Mouse (Mus musculus) adrenal gland, postnatal 36 days (tissue): Measurements from ENCODE around the gene Ube2o. TPM values are rescaled to one million over a fixed set of nuclear protein-coding genes. Genes with fewer than 3 reads are reported as not detected.
A peak's percentile ranks its signal among the peaks of the same experiment; 100 is the strongest.

Source experiments
- DNase-seq, 2 experiments: peaks; one replicate each; pipeline ENCODE4 v3.0.0; 2021; ENCODE audit warnings: mixed read lengths in 1 of 2
- total RNA-seq, 2 experiments: library from RNA; stranded (reverse); gene quantifications; 2 replicates each; pipeline ENCODE4 v1.2.3; 2021

Ube2o gene
- total RNA-seq, 2 experiments from 2014 or later = 26.6 to 29.3 TPM

GRCm38 (mm10) chr11:116543110-116543509, 38.1 kb downstream of the Ube2o start:
- peak; percentile 36 to 44 for DNase-seq

DNA sequence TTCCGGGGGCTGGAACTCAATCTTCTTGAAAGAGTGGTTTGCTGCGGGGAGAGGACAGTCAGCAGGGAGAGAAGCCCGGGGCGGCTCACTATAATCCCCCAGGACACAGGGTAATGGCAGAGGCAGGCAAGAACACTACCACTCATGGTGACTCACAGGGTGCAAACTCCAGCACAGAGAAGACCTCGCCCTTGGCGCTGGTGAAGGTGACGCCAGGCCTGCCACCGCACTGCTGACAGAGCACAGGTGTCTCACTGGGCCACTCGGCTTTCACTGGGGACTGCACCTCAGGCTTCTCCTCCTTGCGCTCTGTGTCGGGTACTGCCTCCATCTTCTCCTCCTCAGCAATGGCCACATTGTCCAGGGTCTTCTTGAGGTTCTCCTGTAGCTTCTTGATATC, 40.1 kb downstream of the Ube2o start:
- DNase-seq = no peak

DNA sequence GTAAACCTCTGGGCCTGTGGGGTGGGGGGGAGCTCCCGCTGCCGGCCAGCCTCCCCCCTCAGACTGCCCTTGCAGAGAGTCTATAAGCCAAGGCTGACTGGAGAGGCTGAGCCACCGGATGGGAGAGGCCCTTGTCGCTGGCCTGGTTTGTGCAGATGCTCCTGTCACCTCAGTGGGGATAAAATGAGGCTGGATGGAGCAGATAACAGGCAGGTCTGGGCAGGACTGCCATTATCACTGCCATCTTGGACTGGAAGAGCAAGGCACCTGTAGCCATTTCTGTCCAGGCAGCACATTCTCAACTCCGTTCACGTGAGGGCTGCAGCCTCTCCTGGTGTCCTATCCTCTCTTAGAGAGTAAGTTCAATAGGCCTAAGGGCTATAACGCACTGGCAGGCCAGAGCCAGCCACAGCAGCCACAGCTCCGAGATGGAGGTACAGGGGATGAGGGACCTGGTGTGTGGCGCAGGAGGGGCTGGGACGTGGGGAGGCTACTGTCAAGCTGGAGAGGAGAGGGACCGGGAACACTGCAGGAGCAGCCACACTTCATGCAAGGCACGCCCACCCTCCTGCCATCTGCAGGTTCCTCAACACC, 43.0 kb downstream of the Ube2o start:
- no peak for DNase-seq

GRCm38 (mm10) chr11:116537388-116537787, 43.9 kb downstream of the Ube2o start:
- DNase-seq = no peak

GRCm38 (mm10) chr11:116536685-116537084, 44.6 kb downstream of the Ube2o start:
- DNase-seq = no peak

- DNase-seq = peak; percentile 61 to 77
These were observed 46.9 kb downstream of the Ube2o start for GRCm38 (mm10) chr11:116534154-116534865.

DNA sequence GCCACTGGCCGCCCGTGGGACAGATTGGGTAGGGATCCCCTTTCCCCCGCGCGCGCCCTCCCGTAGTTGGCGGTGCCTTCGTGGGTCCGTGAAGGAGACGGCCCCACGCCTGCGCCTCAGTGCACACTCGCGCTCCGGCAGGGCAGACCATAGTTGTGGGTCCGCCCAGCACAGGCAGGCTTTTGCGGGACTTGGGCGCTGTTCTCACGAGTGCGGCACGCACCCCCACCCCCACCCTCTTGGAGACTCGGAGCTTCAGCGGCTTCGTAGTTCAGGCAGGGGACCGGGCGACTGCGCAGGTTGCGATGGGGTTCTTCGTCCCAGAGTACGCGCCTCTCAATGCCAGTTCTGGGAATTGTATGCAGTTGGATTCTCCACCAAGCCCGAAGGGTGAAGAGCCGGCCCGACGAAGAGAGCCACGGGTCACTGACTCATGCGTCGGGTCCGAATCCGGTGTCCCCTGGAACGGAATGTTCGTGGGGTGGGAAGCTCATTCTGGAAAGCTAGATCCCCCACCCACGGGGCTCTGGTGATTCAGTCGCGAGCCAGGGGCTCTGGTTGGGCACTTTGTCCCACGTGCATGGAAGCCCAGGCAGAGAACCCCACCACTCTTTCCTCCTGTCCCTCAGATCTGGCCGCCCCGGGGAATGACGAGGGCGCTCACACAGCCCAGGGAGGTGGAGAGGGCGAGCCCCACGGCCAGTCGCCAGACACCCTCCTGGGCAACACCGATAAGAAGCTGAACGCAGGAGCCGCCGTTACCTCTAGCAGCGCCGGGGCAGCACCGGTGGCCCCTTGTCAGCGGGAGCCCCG, 47.7 kb downstream of the Ube2o start:
- peak; percentile 33 to 50 for DNase-seq

GRCm38 (mm10) chr11:116532810-116533338, 48.4 kb downstream of the Ube2o start:
- peak; percentile 74 to 82 for DNase-seq

- DNase-seq = peak in 1 of 2 experiments; percentile 45
These were observed 48.9 kb downstream of the Ube2o start for GRCm38 (mm10) chr11:116532262-116532809.

DNA sequence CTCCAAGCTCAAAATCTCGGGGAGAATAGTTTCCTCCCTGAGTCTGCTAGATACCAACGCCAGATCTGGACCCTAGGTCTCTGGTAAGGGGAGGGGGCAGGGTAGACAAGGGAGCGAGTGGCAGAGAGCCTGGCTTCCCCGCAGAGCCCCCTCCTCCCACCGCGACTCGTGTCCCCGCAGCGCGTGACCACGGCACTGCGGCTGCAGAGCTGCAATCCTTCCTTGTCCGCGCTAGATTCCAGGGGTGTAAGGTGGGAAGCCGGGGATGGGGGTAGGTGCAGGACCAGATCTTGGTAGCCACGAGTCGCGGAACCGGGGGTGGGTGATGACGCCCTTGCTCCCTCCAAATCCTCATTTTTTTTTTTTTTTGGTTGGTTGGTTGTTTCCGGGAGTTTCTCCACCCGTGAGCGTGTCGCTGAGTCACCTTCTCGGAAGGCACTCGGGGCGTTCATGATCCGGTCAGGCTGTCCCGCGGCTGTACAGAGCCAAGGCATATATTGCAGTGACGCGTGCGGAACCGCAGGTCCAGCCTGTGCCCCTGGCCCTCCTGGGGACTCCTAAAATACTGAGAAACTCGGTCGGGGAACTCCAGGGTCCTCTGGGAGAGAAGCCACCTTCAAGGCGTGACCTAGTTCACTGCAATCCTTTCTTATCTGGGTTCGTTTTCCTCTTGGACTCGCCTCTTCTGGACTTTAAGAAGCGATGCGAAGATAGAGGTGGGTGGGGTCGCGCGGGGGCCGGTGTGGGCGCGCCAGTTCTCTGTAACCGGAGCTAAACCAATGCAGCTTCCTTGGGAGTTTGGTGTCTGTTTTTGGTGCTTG, 49.7 kb downstream of the Ube2o start:
- DNase-seq = no peak

GRCm38 (mm10) chr11:116530187-116531147, 50.8 kb downstream of the Ube2o start, which contains the start of gene Sphk1:
Gene Sphk1, plus strand, starts transcription at chr11:116530925.
- no peak for DNase-seq

GRCm38 (mm10) chr11:116528636-116529320, 52.5 kb downstream of the Ube2o start:
- DNase-seq = no peak

GRCm38 (mm10) chr11:116523699-116524189, 57.5 kb downstream of the Ube2o start:
- DNase-seq = peak; percentile 18 to 38

DNA sequence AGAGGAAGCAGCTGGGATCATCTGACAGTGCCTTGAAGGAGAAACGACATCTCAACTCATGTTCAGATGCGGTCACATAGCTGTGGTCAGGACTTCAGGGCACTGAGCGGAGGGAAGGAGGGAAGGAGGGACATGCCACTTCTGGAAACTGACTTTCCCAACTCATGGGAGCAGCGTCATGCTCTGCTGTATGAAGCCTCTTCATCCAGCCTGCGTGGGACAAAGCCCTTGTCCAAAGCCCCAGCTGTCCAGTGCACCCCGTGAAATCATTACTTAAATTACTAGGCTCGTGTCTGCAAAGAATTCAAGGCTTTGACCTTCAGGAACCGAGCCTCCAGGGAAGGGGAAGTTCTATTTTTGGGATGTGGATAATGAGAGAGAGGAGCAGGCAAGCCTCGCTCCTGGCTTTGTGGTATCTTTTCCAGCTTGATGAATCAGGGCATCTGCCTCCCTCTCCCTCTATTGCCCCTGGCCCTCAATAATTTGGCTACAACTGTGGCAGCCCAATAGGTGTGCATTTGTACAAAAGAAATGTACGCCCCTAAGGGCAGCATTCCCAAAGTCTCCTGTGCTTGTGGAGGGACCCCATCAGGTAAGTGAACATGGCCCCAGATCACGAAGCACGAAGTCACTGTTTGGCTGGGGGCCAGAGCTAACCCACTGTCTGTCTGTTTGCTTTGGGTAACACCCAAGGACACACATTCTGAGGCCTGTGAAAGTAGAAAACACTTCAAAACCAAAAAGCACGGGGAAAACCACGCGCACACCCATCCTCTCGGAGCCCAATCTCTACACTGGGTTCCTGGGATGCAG, 58.2 kb downstream of the Ube2o start:
- peak; percentile 59 to 60 for DNase-seq

DNA sequence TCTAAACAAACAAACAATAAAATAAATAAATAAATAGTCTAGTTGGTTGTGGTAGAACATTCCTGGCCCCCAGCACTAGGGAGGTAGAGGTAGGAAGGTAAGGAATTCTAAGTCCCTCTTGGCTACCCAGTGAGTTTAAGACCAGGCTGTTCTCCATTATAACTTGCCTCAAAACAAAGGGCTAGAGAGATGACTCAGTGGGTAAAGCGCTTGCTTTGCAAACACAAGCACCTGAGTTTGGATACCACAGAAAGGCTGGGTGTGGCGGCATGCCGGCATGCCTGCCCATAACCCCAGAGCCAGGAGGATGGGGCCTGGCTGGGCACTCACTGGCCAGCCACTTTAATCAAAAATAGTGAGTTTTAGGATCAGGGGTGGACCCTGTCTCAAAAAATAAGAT, 59.2 kb downstream of the Ube2o start:
- DNase-seq = no peak

DNA sequence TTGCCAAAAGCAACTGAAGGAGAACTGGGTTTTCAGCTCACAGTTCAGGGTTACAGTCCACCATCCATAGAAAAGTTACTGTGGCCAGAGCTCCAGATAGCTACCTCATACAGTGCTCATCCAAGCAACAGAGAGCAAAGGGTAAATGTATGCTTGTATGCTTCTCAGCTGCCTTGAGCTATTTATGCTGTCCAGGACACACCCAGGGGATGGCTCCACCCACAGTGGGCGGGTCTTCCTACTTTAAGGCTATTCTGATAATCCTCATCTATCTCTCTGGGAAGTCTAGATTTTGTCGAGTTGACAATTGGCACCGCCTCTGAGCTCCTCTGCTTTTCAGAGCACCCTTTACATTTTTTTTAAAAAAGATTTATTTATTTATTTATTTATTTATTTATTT, 60.1 kb downstream of the Ube2o start:
- peak; percentile 28 to 65 for DNase-seq

DNA sequence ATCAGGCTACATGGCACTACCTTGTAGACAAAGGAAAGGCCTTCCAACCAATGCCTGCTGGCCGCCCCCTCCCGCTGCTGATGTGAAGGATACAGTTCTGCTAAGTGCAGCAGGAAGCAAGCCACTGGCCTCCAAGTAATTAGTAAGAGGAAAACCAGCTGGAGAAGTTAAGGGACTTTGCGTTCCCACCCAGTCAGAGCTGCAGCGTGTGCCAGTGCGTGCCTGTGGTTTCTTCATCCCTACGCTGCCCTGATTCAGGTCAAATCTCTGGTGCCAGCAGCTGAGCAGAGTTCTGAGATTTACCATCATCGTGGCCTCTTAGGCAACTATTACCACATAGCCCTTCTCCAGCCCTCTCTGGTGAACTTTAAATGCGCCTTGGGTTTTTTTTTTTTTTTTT, 62.8 kb downstream of the Ube2o start:
- DNase-seq = peak in 1 of 2 experiments; percentile 29

GRCm38 (mm10) chr11:116515330-116516020, 65.8 kb downstream of the Ube2o start:
- no peak for DNase-seq
